Mouse (Mus musculus) MEL (cell line): ENCODE data around the gene Polrmt. TPM values are rescaled to one million over a fixed set of nuclear protein-coding genes. Genes with fewer than 3 reads are reported as not detected.

Experiments
- DNase-seq: peaks from one replicate; pipeline ENCODE4 v3.0.0; 2011; ENCODE audit warnings: low read depth, low spot score
- H3K27ac ChIP-seq: 2 replicates; pipeline ENCODE4 v1.5.1; 2012; ENCODE audit warnings: low read depth, mild to moderate bottlenecking, control low read depth, low read length, moderate library complexity; ENCODE audit not compliant: control insufficient read depth
- H3K27me3 ChIP-seq, 2 experiments: fragments of 150-350 bp in 1 of 2; sonication (generic) in 1 of 2; 2 replicates each; pipeline ENCODE4 v1.6.1; 2012; ENCODE audit warnings: low read length in 2 of 2, mild to moderate bottlenecking in 2 of 2, improper control_type of control experiment in 1 of 2, moderate library complexity in 1 of 2; ENCODE audit not compliant: insufficient read depth in 2 of 2, control insufficient read depth in 1 of 2
- H3K36me3 ChIP-seq, 2 experiments: 2 replicates each; pipeline ENCODE4 v1.6.1; 2012 to 2014; ENCODE audit warnings: low read length in 2 of 2, improper control_type of control experiment in 1 of 2, inconsistent platforms in 1 of 2, mild to moderate bottlenecking in 1 of 2; ENCODE audit not compliant: insufficient read depth in 2 of 2, control insufficient read depth in 1 of 2
- H3K4me1 ChIP-seq, 2 experiments: fragments of 150-350 bp in 1 of 2; sonication (generic) in 1 of 2; 2 replicates each; pipeline ENCODE4 v1.6.1; 2012; ENCODE audit warnings: low read length in 2 of 2, improper control_type of control experiment in 1 of 2, mild to moderate bottlenecking in 1 of 2; ENCODE audit not compliant: insufficient read depth in 2 of 2, control insufficient read depth in 1 of 2
- H3K4me3 ChIP-seq, 2 experiments: fragments of 150-350 bp in 1 of 2; sonication (generic) in 1 of 2; 2 replicates each; pipeline ENCODE4 v1.5.1; 2012; ENCODE audit warnings: low read depth in 2 of 2, low read length in 2 of 2, mild to moderate bottlenecking in 2 of 2, moderate library complexity in 2 of 2, control low read depth in 1 of 2, improper control_type of control experiment in 1 of 2; ENCODE audit not compliant: control insufficient read depth in 1 of 2, insufficient read depth in 1 of 2
- H3K79me2 ChIP-seq: 2 replicates; pipeline ENCODE4 v1.6.1; 2012; ENCODE audit warnings: mild to moderate bottlenecking, low read length, moderate library complexity; ENCODE audit not compliant: control insufficient read depth, poor library complexity, insufficient read depth
- H3K9ac ChIP-seq: 2 replicates; pipeline ENCODE4 v1.6.1; 2012; ENCODE audit warnings: low read depth, mild to moderate bottlenecking, control low read depth, low read length, moderate library complexity; ENCODE audit not compliant: control insufficient read depth, poor library complexity, severe bottlenecking
- H3K9me3 ChIP-seq: fragments of 150-350 bp; sonication (generic); replicated peaks from 2 replicates; pipeline ENCODE4 v1.6.1; 2012; ENCODE audit warnings: mild to moderate bottlenecking, low read length, improper control_type of control experiment, moderate library complexity; ENCODE audit not compliant: insufficient read depth
- CHD1 ChIP-seq: IDR thresholded peaks from 2 replicates; pipeline ENCODE4 v1.6.1; 2012; ENCODE audit warnings: low read depth, mild to moderate bottlenecking, inconsistent platforms, low read length, improper control_type of control experiment
- CTCF ChIP-seq, 3 experiments: IDR thresholded peaks in 2 of 3; conservative IDR thresholded peaks in 1 of 3; 2 replicates each; pipeline ENCODE4 v1.5.1; 2011 to 2012; ENCODE audit warnings: low read length in 3 of 3, low read depth in 2 of 3, mild to moderate bottlenecking in 2 of 3, improper control_type of control experiment in 1 of 3, inconsistent platforms in 1 of 3, mixed read lengths in 1 of 3, moderate library complexity in 1 of 3; ENCODE audit not compliant: control insufficient read depth in 1 of 3, insufficient read depth in 1 of 3, poor library complexity in 1 of 3, severe bottlenecking in 1 of 3
- ELF1 ChIP-seq: IDR thresholded peaks from 2 replicates; pipeline ENCODE4 v1.6.1; 2014; ENCODE audit warnings: low read depth, mild to moderate bottlenecking, inconsistent platforms, low read length, improper control_type of control experiment, moderate library complexity
- EP300 ChIP-seq, 2 experiments: IDR thresholded peaks; 2 replicates each; pipeline ENCODE4 v1.6.1; 2011; ENCODE audit warnings: improper control_type of control experiment in 2 of 2, low read length in 2 of 2, low read depth in 1 of 2, mild to moderate bottlenecking in 1 of 2
- GABPA ChIP-seq: IDR thresholded peaks from 2 replicates; pipeline ENCODE4 v1.6.1; 2012; ENCODE audit warnings: low read depth, mild to moderate bottlenecking, inconsistent platforms, low read length, improper control_type of control experiment, moderate library complexity
- GATA1 ChIP-seq: IDR thresholded peaks from 2 replicates; pipeline ENCODE4 v1.6.1; 2011; ENCODE audit warnings: low read depth, low read length, improper control_type of control experiment
- JUND ChIP-seq: IDR thresholded peaks from 2 replicates; pipeline ENCODE4 v1.6.1; 2011; ENCODE audit warnings: low read depth, mild to moderate bottlenecking, improper control_type of control experiment, low read length
- KAT2A ChIP-seq: conservative IDR thresholded peaks from 2 replicates; pipeline ENCODE4 v1.6.1; 2012; ENCODE audit warnings: low read depth, low read length, improper control_type of control experiment, inconsistent platforms
- MAZ ChIP-seq: IDR thresholded peaks from 2 replicates; pipeline ENCODE4 v1.6.1; 2012; ENCODE audit warnings: low read depth, mild to moderate bottlenecking, inconsistent platforms, low read length, improper control_type of control experiment
- MYB ChIP-seq: IDR thresholded peaks from 2 replicates; pipeline ENCODE4 v1.6.1; 2011; ENCODE audit warnings: mild to moderate bottlenecking, low read depth, low read length, improper control_type of control experiment
- MYC ChIP-seq: IDR thresholded peaks from 2 replicates; pipeline ENCODE4 v1.6.1; 2011; ENCODE audit warnings: low read depth, mild to moderate bottlenecking, low read length, improper control_type of control experiment, moderate library complexity
- NELFE ChIP-seq: IDR thresholded peaks from 2 replicates; pipeline ENCODE4 v1.6.1; 2011; ENCODE audit warnings: low read depth, low read length, improper control_type of control experiment
- NRF1 ChIP-seq: IDR thresholded peaks from 2 replicates; pipeline ENCODE4 v1.6.1; 2014; ENCODE audit warnings: low read depth, mild to moderate bottlenecking, inconsistent platforms, low read length, improper control_type of control experiment, moderate library complexity; ENCODE audit not compliant: poor library complexity, insufficient read depth, severe bottlenecking
- POLR2A ChIP-seq, 2 experiments: IDR thresholded peaks; 2 replicates each; pipeline ENCODE4 v1.6.1; 2011 to 2012; ENCODE audit warnings: low read length in 2 of 2, mild to moderate bottlenecking in 2 of 2, control low read depth in 1 of 2, improper control_type of control experiment in 1 of 2, low read depth in 1 of 2, moderate library complexity in 1 of 2; ENCODE audit not compliant: control insufficient read depth in 1 of 2, insufficient read depth in 1 of 2, poor library complexity in 1 of 2
- RAD21 ChIP-seq: IDR thresholded peaks from 2 replicates; pipeline ENCODE4 v1.6.1; 2011; ENCODE audit warnings: mild to moderate bottlenecking, low read depth, low read length, improper control_type of control experiment
- RCOR1 ChIP-seq: IDR thresholded peaks from 2 replicates; pipeline ENCODE4 v1.6.1; 2012; ENCODE audit warnings: low read depth, mild to moderate bottlenecking, inconsistent platforms, low read length, improper control_type of control experiment
- SMC3 ChIP-seq: IDR thresholded peaks from 2 replicates; pipeline ENCODE4 v1.6.1; 2011; ENCODE audit warnings: low read depth, low read length, improper control_type of control experiment
- TAL1 ChIP-seq: IDR thresholded peaks from 2 replicates; pipeline ENCODE4 v1.6.1; 2012; ENCODE audit warnings: mild to moderate bottlenecking, inconsistent platforms, low read length, moderate library complexity, mixed read lengths
- TBP ChIP-seq: IDR thresholded peaks from 2 replicates; pipeline ENCODE4 v1.8.0; 2011; ENCODE audit warnings: low read depth, low read length, improper control_type of control experiment
- TCF12 ChIP-seq: IDR thresholded peaks from 2 replicates; pipeline ENCODE4 v1.6.1; 2014; ENCODE audit warnings: low read depth, mild to moderate bottlenecking, inconsistent platforms, low read length, improper control_type of control experiment, moderate library complexity
- UBTF ChIP-seq: IDR thresholded peaks from 2 replicates; pipeline ENCODE4 v1.6.1; 2012; ENCODE audit warnings: low read depth, mild to moderate bottlenecking, inconsistent platforms, low read length, improper control_type of control experiment, moderate library complexity, borderline replicate concordance; ENCODE audit not compliant: insufficient read depth
- USF1 ChIP-seq: IDR thresholded peaks from 2 replicates; pipeline ENCODE4 v1.6.1; 2014; ENCODE audit warnings: low read depth, mild to moderate bottlenecking, inconsistent platforms, low read length, improper control_type of control experiment, moderate library complexity
- USF2 ChIP-seq, 2 experiments: IDR thresholded peaks; 2 replicates each; pipeline ENCODE4 v1.6.1; 2011 to 2012; ENCODE audit warnings: improper control_type of control experiment in 2 of 2, low read length in 2 of 2, borderline replicate concordance in 1 of 2, inconsistent platforms in 1 of 2, low read depth in 1 of 2, mild to moderate bottlenecking in 1 of 2; ENCODE audit not compliant: insufficient read depth in 1 of 2
- ZC3H11A ChIP-seq: IDR thresholded peaks from 2 replicates; pipeline ENCODE4 v1.6.1; 2012; ENCODE audit warnings: low read depth, mild to moderate bottlenecking, inconsistent platforms, low read length, improper control_type of control experiment
- ZKSCAN1 ChIP-seq: IDR thresholded peaks from 2 replicates; pipeline ENCODE4 v1.6.1; 2012; ENCODE audit warnings: low read depth, mild to moderate bottlenecking, inconsistent platforms, low read length, improper control_type of control experiment, moderate library complexity
- ZMIZ1 ChIP-seq: IDR thresholded peaks from 2 replicates; pipeline ENCODE4 v1.6.1; 2012; ENCODE audit warnings: low read depth, mild to moderate bottlenecking, inconsistent platforms, low read length, improper control_type of control experiment, moderate library complexity
- ZNF384 ChIP-seq: IDR thresholded peaks from 2 replicates; pipeline ENCODE4 v1.6.1; 2012; ENCODE audit warnings: low read depth, mild to moderate bottlenecking, inconsistent platforms, low read length, improper control_type of control experiment
- polyA plus RNA-seq, 2 experiments: library from polyadenylated mRNA; stranded (reverse) in 1 of 2; unstranded in 1 of 2; fragments of >175 nt in 1 of 2; fragments of >200 nt in 1 of 2; gene quantifications; 2 replicates each; pipeline versions ENCODE4 v1.2.1 to v1.2.4; 2012; ENCODE audit warnings: low replicate concordance in 2 of 2, low read depth in 1 of 2; ENCODE audit not compliant: insufficient read length in 2 of 2, insufficient read depth in 1 of 2, missing spikeins in 1 of 2
- total RNA-seq: library from RNA; depleted of rRNA; stranded (reverse); fragments of 300-350 nt; gene quantifications from 2 replicates; pipeline ENCODE4 v1.2.3, GENCODE M21; 2012

The Polrmt gene
- total and polyA plus RNA-seq, 3 experiments: 35.7 to 66.9 TPM; not detected in 1

DNA sequence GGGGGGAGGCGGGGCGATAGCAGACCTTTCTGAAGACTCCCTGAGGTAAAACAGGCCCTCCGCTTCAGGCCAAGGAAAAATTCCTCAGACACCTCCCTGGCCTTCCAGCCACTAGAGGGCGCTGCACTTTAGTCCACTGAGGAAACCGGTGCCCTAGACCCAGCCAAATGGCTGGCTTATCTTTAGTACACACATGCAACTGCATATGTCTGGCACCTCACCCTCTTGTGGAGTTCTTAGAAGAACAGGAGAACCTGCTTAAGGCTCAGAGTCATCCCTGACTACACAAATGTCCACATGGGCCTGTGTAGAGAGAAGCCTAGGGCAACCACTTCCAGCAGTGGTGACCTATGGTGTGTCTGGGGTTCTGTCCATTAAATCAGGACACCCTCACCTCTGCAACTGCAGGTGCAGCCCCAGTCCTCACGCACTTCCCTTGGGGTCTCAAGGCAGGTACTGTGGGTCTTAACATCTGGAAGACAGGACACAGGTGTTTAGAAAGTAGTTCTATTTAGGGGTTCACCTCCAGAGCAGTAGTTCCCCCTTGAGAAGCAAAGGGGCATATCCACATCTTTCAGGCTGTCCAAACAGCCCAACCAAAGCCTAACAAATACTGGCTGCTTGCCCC, 33.8 kb downstream of the Polrmt start (continued):
- TF ChIP-seq NRF1 (0 out of 2 replicates have a peak, but pooled peaks have one; percentile 7), CHD1 (no peak), GATA1 (peak; percentile 82), ELF1 (no peak), ZC3H11A (no peak), NELFE (no peak), SMC3 (peak; percentile 41), USF1 (no peak), RCOR1 (no peak), GABPA (no peak), RAD21 (peak; percentile 18)

DNA sequence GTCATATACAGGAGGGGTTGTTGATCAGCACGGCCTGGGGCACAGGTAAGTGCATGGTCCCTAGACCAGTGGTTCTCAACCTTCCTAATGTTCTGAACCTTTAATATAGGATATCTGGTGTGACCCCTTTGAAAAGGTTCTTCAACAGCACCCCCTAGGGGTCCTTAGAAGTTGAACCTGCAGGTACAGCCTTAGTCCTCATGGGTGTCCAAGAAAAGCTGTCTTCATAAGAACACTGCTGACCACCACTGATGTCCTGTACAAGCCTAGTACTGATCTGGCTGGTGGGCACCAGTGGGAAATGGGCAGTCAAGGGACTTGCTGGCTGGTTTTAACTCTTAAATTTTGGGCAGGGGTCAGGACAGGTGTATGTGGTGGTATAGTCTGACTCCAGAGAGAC, 34.4 kb downstream of the Polrmt start:
- peaks cover 0 to 9% of the 10 kb centered on the region in 2 experiments; a peak in 2 of 4 replicates for H3K4me1 ChIP-seq
- H3K79me2 ChIP-seq: peaks cover 13% of the 10 kb centered on the region
- H3K9me3 ChIP-seq: no peaks in the 10 kb centered on the region
- no peak overlapping the region for H3K4me3 ChIP-seq
- H3K27me3 ChIP-seq: no peaks in the 10 kb centered on the region
- H3K9ac ChIP-seq: no peak overlapping the region
- no peak overlapping the region for H3K27ac ChIP-seq
- TF ChIP-seq CTCF (IDR thresholded peaks at IDR 0.05 in 2 of 3, conservative IDR thresholded peaks at IDR 0.05 in 1 of 3; ENCODE audit: control insufficient read depth in 1 of 3, insufficient read depth in 1 of 3, low read depth in 2 of 3, low read length in 3 of 3, poor library complexity in 1 of 3, severe bottlenecking in 1 of 3): peak; percentile 22 to 64 (median 61); a peak in 5 of 6 replicates
- TF ChIP-seq POLR2A (IDR thresholded peaks at IDR 0.05; ENCODE audit: control insufficient read depth in 1 of 2, insufficient read depth in 1 of 2, low read depth in 1 of 2, low read length in 2 of 2, poor library complexity in 1 of 2): no peak
- DNase-seq: peak; percentile 72
- H3K36me3 ChIP-seq: peaks cover 0 to 6% of the 10 kb centered on the region in 2 experiments; a peak in 2 of 4 replicates

DNA sequence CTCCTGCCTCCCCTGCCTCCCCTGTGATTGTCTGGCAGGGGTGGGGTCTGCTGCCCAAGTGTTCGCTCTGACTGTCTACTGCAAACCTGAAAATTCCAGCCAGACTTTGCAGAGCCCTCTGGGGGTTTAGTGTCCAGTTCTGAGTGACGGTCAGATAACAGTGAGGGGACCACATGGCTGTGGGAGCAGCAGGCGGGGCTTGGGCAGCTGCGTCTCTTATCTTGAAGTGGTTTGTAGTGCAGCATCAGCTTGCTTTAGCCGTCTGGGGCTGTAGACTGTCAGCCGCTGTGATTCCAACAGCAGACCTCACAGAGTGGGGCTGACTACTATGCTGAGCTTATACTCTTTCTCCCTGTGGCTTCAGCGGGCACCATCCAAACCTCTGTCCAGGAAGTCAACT, 37.1 kb downstream of the Polrmt start:
- H3K4me1 ChIP-seq: peaks cover 9 to 25% of the 10 kb centered on the region in 2 experiments; a peak in 3 of 4 replicates
- peaks cover 0 to 21% of the 10 kb centered on the region in 2 experiments; a peak in 2 of 4 replicates for H3K36me3 ChIP-seq
- H3K9me3 ChIP-seq: no peaks in the 10 kb centered on the region
- peaks cover 41% of the 10 kb centered on the region for H3K79me2 ChIP-seq
- H3K27me3 ChIP-seq: no peaks in the 10 kb centered on the region
- no peak overlapping the region for H3K9ac ChIP-seq
- H3K4me3 ChIP-seq: no peak overlapping the region
- DNase-seq: no peak
- H3K27ac ChIP-seq: no peak overlapping the region
- TF ChIP-seq USF2 (IDR thresholded peaks at IDR 0.05; ENCODE audit: borderline replicate concordance in 1 of 2, insufficient read depth in 1 of 2, low read depth in 1 of 2, low read length in 2 of 2): no peak
- TF ChIP-seq EP300 (IDR thresholded peaks at IDR 0.05; ENCODE audit: low read depth in 1 of 2, low read length in 2 of 2): no peak
- no peak for TF ChIP-seq JUND
- no peak for TF ChIP-seq MAZ
- TF ChIP-seq KAT2A: no peak
- no peak for TF ChIP-seq MYB
- no peak for TF ChIP-seq SMC3
- TF ChIP-seq RCOR1: no peak
- TF ChIP-seq RAD21: no peak
- no peak for TF ChIP-seq CTCF (IDR thresholded peaks at IDR 0.05 in 2 of 3, conservative IDR thresholded peaks at IDR 0.05 in 1 of 3; ENCODE audit: control insufficient read depth in 1 of 3, insufficient read depth in 1 of 3, low read depth in 2 of 3, low read length in 3 of 3, poor library complexity in 1 of 3, severe bottlenecking in 1 of 3)
- TF ChIP-seq TCF12: no peak
- TF ChIP-seq UBTF: no peak
- no peak for TF ChIP-seq TBP
- no peak for TF ChIP-seq GATA1
- TF ChIP-seq MYC: no peak
- no peak for TF ChIP-seq ZMIZ1
- no peak for TF ChIP-seq ZKSCAN1
- TF ChIP-seq ZNF384: no peak
- TF ChIP-seq TAL1: no peak
